Mouse (Mus musculus) forebrain, postnatal 0 days (tissue): ENCODE results near the gene Mmp20. TPM values are rescaled to one million over a fixed set of nuclear protein-coding genes. Genes with fewer than 3 reads are reported as not detected.

Source experiments
- ATAC-seq: fragments of 200-750 bp; cut with Nextera tagmentation; 2 replicates; pipeline ENCODE4 v1.8.0; 2017; ENCODE audit warnings: mild to moderate bottlenecking, moderate library complexity
- DNase-seq: peaks from one replicate; pipeline ENCODE4 v3.0.0-alpha.2; 2015
- H3K27ac ChIP-seq: fragments of 300-500 bp; sonication (generic); 2 replicates; pipeline ENCODE4 v1.5.1; 2014; ENCODE audit warnings: low read depth, mild to moderate bottlenecking, antibody characterized with exemption, low read length, moderate library complexity, mixed read lengths
- H3K27me3 ChIP-seq: fragments of 300-500 bp; sonication (generic); 2 replicates; pipeline ENCODE4 v1.6.1; 2014; ENCODE audit warnings: mild to moderate bottlenecking, low read length, mixed read lengths; ENCODE audit not compliant: insufficient read depth
- H3K36me3 ChIP-seq: fragments of 300-500 bp; sonication (generic); 2 replicates; pipeline ENCODE4 v1.6.1; 2014; ENCODE audit warnings: mild to moderate bottlenecking, moderate library complexity; ENCODE audit not compliant: insufficient read depth
- H3K4me1 ChIP-seq: fragments of 300-500 bp; sonication (generic); 2 replicates; pipeline ENCODE4 v1.6.1; 2014; ENCODE audit warnings: antibody characterized with exemption; ENCODE audit not compliant: insufficient read depth
- H3K4me2 ChIP-seq: fragments of 300-500 bp; sonication (generic); 2 replicates; pipeline ENCODE4 v1.6.1; 2014; ENCODE audit warnings: low read depth, mild to moderate bottlenecking, moderate library complexity
- H3K4me3 ChIP-seq: fragments of 300-500 bp; sonication (generic); 2 replicates; pipeline ENCODE4 v1.5.1; 2014; ENCODE audit warnings: low read depth, low read length, mixed read lengths
- H3K9ac ChIP-seq: fragments of 300-500 bp; sonication (generic); 2 replicates; pipeline ENCODE4 v1.6.1; 2014; ENCODE audit warnings: mild to moderate bottlenecking
- H3K9me3 ChIP-seq: fragments of 300-500 bp; sonication (generic); 2 replicates; pipeline ENCODE4 v1.6.1; 2016; ENCODE audit warnings: low read length
- CTCF ChIP-seq: sonication (generic); IDR thresholded peaks from 2 replicates; pipeline ENCODE4 v1.5.1; 2016; ENCODE audit warnings: antibody characterized with exemption, control low read depth, low read depth
- WGBS: fragments of 180-500 bp; shearing (Covaris S2); extraction: QIAGEN DNeasy Blood & Tissue Kit; methylation state at CpG from one replicate; pipeline ENCODE4 v1.1.7; 2014; 5-methylcytosine and 5-hydroxymethylcytosine counted together
- polyA plus RNA-seq: library from polyadenylated mRNA; unstranded; fragments of >200 nt; fragmentation: Nextera tagmentation; extraction: Ambion mirVana; gene quantifications from 2 replicates; pipeline ENCODE4 v1.2.1, GENCODE M21; 2015
- total RNA-seq: library from RNA; depleted of rRNA; stranded (reverse); fragments of >200 nt; gene quantifications from 2 replicates; pipeline ENCODE4 v1.2.3, GENCODE M21; 2014

The Mmp20 gene
- total and polyA plus RNA-seq, 2 experiments from 2014 or later, result not detected

DNA sequence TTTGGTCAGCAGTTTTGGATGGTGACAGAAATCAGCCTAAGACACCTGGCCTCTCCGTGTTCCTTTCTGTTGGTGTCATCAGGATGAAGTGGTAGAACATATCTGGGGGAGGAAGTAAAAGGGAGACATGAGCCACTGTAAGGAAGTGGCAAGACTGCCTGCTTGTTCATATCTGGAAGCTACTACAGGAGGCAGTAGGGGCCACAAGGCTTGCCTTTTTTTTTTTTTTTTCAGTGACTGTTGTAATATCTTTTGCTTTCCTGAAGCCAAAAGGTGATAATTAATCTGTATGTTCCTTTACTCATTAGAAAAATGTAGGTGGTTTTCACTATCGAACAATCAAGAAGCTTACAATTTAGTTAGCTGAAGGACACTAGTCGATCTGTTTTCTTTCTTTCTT is 5.4 kb upstream of the Mmp20 start:
- 81% methylated on average over 3 of the region's 3 CpGs for WGBS
- no peak for TF ChIP-seq CTCF
- Histone ChIP-seq H3K9me3 (no peaks in the 10 kb centered on the region), H3K4me2 (no peak overlapping the region), H3K27me3 (no peaks in the 10 kb centered on the region), H3K36me3 (no peaks in the 10 kb centered on the region), H3K4me3 (no peak overlapping the region), H3K4me1 (no peaks in the 10 kb centered on the region), H3K9ac (no peak overlapping the region), H3K27ac (no peak overlapping the region)
- DNase-seq, result no peak
- no peak for ATAC-seq

DNA sequence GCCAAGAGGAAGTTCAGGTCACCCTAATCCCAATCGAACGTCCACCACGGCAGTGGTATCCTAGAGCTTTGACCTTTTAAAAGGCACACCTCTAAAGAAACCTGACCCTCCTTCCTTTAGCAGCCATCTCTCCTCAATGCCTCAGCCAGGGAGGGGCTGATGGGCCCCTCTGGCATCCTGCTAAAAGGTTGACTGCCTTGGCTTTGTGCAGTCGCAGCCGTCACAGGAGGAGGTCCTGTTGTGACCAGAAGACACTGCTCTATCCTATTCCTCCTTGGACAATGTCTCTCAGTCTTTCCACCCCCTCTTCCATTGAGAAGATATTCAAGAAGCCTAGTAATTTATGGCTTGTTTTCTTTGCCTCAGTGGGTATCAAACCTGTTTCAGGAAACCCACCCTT is 5.9 kb downstream of the Mmp20 start:
- no peaks in the 10 kb centered on the region for H3K9me3 ChIP-seq
- H3K4me2 ChIP-seq, result no peak overlapping the region
- H3K4me3 ChIP-seq, result no peak overlapping the region
- H3K27ac ChIP-seq, result no peak overlapping the region
- ATAC-seq (no peak), DNase-seq (no peak)
- no peaks in the 10 kb centered on the region for H3K36me3 ChIP-seq
- H3K4me1 ChIP-seq, result no peaks in the 10 kb centered on the region
- H3K27me3 ChIP-seq, result no peaks in the 10 kb centered on the region
- WGBS, result 16% methylated on average over 5 of the region's 5 CpGs
- no peak overlapping the region for H3K9ac ChIP-seq
- TF ChIP-seq CTCF, result no peak

DNA sequence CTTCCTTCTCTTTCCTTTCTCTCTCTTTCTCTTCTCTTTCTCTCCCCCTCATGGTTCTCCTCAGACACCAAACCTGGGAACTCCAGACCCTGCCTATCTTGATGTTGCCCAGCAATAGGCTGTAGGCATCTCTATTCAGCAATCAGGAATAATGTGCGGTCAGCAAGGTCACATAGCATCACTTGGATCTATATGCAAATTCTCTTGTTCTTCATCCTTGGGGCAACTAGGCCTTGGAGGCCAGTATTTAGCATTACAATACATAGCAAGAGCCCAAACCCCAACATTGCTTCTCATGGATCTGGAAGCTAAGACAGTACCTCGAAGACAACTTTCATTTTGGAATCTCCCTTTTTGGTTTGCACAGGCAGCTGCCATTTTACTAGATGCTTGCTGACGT is 19.9 kb downstream of the Mmp20 start:
- Histone ChIP-seq H3K9ac (no peak overlapping the region), H3K4me3 (no peak overlapping the region), H3K4me1 (no peaks in the 10 kb centered on the region), H3K27ac (no peak overlapping the region), H3K36me3 (no peaks in the 10 kb centered on the region), H3K9me3 (no peaks in the 10 kb centered on the region), H3K4me2 (no peak overlapping the region), H3K27me3 (no peaks in the 10 kb centered on the region)
- ATAC-seq (no peak), DNase-seq (no peak)
- WGBS, result 86% methylated on average over 3 of the region's 3 CpGs
- no peak for TF ChIP-seq CTCF

DNA sequence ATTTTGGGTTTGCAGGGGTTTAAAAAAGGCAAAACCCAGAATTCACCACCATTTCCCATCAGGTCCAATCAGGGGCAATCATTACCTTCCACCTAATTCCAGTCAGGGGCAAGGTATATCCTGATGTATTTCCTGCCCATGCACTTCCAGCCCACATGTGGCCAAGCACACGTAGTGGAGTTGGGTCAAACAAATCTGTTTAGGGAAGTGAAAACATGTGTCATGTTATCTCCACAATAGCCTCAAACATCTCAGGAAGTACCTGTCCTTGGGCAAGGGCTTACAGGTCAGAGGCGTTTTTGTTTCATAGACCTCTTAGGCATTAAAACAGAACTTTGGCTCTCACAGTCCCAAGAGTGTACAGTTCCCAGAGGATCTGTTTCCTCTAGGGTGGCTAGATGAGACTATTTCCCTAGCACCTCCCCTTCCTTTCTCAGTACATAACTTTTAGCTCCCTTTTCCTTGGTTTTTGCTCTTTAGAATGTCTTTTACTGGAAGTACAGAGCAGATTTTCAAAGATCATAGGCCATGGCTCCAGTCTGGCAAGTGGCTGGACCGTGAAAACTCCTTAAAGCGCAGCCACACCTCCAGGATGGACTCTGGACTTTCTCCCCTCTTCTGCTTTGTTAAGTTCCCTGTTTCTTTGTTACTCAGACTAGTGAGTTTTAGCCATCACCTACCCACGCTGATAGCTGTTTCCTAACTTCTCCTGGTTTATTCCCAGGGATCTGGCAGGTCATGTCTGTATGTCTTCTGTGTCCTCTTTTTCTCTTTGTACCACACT is 22.6 kb downstream of the Mmp20 start:
- DNase-seq (no peak), ATAC-seq (no peak)
- H3K4me3 ChIP-seq, result no peak overlapping the region
- H3K27me3 ChIP-seq, result no peaks in the 10 kb centered on the region
- H3K4me1 ChIP-seq, result no peaks in the 10 kb centered on the region
- H3K36me3 ChIP-seq, result no peaks in the 10 kb centered on the region
- no peaks in the 10 kb centered on the region for H3K9me3 ChIP-seq
- TF ChIP-seq CTCF, result no peak
- 90% methylated on average over 5 of the region's 5 CpGs for WGBS
- no peak overlapping the region for H3K27ac ChIP-seq
- H3K4me2 ChIP-seq, result no peak overlapping the region
- no peak overlapping the region for H3K9ac ChIP-seq

DNA sequence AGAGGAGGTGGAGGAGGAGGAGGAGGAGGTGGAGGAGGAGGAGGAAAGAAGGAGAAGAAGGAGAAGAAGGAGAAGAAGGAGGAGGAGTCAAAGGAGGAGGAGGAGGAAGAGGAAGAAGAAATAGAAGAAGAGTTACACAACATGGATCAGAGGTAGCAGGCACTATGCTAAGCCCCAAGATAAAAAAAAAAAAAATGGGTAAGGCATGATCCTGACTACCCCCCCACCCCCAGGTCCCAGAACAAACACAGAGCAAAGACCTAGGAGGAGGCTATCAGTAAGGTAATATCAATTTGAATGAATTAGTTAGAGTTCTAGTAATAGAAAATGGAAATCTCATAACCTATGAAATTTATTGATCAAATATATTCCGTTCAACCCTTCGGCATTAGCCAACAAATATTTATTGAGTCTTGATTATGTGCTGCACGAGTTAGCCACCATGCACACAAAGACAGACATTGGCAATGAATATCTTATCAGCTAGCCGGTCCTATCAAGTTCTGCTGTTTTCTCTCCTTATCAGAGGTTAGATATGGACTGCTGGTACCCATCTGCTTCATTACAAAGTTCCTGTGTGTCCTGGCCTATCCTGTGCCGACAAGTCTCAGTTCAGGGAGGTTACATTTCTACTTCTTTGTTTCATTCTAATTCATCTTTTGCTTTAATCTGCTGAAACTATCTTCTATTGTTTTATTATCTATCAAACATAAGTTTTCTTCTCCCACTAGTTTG is 24.5 kb downstream of the Mmp20 start:
- no peaks in the 10 kb centered on the region for H3K9me3 ChIP-seq
- ATAC-seq (no peak), DNase-seq (no peak)
- no peak overlapping the region for H3K4me3 ChIP-seq
- no peaks in the 10 kb centered on the region for H3K36me3 ChIP-seq
- H3K4me2 ChIP-seq, result no peak overlapping the region
- no peaks in the 10 kb centered on the region for H3K4me1 ChIP-seq
- 88% methylated on average over 5 of the region's 5 CpGs for WGBS
- no peaks in the 10 kb centered on the region for H3K27me3 ChIP-seq
- no peak for TF ChIP-seq CTCF
- H3K27ac ChIP-seq, result no peak overlapping the region
- H3K9ac ChIP-seq, result no peak overlapping the region

DNA sequence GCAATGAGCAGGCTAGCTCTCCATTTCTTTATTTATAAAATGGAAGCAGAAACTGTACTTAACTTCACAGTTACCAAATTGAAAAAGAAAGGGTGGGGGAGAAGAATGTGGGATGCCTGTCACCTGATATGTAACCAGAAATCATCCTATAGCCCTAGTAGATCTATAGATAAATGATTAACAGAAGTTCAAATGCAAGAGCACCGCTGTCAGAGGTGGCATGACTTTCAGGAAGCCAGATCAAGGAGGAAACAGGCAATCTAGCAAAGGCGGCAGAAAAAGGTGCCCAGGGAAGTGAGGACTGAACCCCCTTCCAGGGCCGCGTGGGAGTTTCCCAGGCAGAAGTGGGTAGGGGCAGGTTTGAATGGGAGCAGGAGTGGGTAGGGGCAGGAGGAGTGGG is 29.9 kb downstream of the Mmp20 start:
- Histone ChIP-seq H3K4me2 (no peak overlapping the region), H3K27me3 (no peaks in the 10 kb centered on the region), H3K4me1 (no peaks in the 10 kb centered on the region), H3K9ac (no peak overlapping the region), H3K9me3 (no peaks in the 10 kb centered on the region), H3K4me3 (no peak overlapping the region), H3K27ac (no peak overlapping the region), H3K36me3 (no peaks in the 10 kb centered on the region)
- TF ChIP-seq CTCF, result no peak
- DNase-seq (no peak), ATAC-seq (no peak)
- WGBS, result 79% methylated on average over 4 of the region's 4 CpGs

DNA sequence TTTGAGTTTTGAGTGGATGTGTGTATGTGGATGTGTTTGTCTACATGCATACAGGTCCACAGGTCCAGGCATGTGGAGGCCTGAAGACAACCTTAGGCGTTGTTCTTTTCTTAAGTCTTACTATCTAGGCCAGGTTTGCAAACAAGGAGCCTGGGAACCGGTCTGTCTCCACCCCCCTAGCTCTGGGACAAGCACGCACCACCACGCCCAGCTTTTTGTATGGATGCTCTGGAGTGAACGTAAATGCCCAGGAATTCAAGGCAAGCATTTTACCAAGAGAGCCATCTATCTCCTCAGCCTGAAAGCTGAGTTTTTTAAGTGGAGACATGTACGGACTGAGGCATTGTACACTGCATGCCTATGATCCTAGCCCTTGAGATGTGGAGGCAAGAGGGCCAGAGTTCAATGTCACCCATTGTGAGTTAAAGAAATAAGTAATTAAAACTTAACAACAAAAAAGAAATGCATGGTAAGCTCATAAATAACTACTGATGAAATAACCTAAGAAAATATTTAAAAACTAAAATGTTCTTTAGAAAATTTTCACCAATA is 31.5 kb downstream of the Mmp20 start:
- no peaks in the 10 kb centered on the region for H3K36me3 ChIP-seq
- WGBS, result 40% methylated on average over 6 of the region's 6 CpGs
- no peak overlapping the region for H3K4me2 ChIP-seq
- H3K4me3 ChIP-seq, result no peak overlapping the region
- no peak for ATAC-seq
- no peak overlapping the region for H3K9ac ChIP-seq
- H3K9me3 ChIP-seq, result no peaks in the 10 kb centered on the region
- no peak for TF ChIP-seq CTCF
- H3K4me1 ChIP-seq, result no peaks in the 10 kb centered on the region
- H3K27ac ChIP-seq, result no peak overlapping the region
- no peak for DNase-seq
- H3K27me3 ChIP-seq, result no peaks in the 10 kb centered on the region
